Mouse (Mus musculus) cerebellum, adult 2 months (tissue): ENCODE results near the gene Smim9.

Experiments used
- CTCF ChIP-seq: fragments of 200-500 bp; IDR thresholded peaks from 2 replicates; pipeline ENCODE4 v1.5.1; 2011; ENCODE audit warnings: low read depth, mild to moderate bottlenecking, control low read depth, low read length, moderate library complexity, borderline replicate concordance; ENCODE audit not compliant: insufficient read depth
- POLR2A ChIP-seq: fragments of 200-500 bp; IDR thresholded peaks from 2 replicates; pipeline ENCODE4 v1.6.1; 2011; ENCODE audit warnings: low read length, control low read depth, borderline replicate concordance; ENCODE audit not compliant: insufficient read depth

DNA sequence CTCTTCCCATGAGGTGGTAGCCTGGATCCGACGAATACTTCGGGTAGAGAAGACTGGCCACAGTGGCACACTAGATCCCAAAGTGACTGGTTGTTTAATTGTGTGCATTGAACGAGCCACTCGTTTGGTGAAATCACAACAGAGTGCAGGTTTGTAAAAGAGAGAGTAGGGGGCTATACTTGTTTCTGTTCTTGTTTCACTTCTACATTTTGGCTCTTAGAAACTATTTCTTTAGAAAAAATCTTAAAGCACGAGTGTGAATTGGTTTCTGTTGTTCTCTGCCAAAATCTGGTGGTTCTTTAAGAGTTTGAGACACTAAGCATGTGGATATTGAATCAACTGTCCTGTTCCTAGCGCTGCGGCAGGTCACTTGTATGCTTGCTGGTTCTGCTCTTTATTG is 64.8 kb downstream of the Smim9 start:
- no peak for TF ChIP-seq CTCF
- TF ChIP-seq POLR2A = no peak
